Mouse (Mus musculus) embryonic fibroblast, embryonic 13.5 days (primary cell): ENCODE results near the gene Agt. TPM values are rescaled to one million over a fixed set of nuclear protein-coding genes. Genes with fewer than 3 reads are reported as not detected.

Experiments used
- H3K27ac ChIP-seq: 2 replicates; pipeline ENCODE4 v1.5.1; 2012; ENCODE audit warnings: low read length, control low read depth, inconsistent platforms; ENCODE audit not compliant: insufficient read depth
- H3K4me1 ChIP-seq: 2 replicates; pipeline ENCODE4 v1.6.1; 2011; ENCODE audit warnings: low read length; ENCODE audit not compliant: control insufficient read depth, insufficient read depth
- H3K4me3 ChIP-seq: 2 replicates; pipeline ENCODE4 v1.5.1; 2011; ENCODE audit warnings: mild to moderate bottlenecking, control low read depth, low read length; ENCODE audit not compliant: insufficient read depth
- CTCF ChIP-seq: IDR thresholded peaks from 2 replicates; pipeline ENCODE4 v1.5.1; 2011; ENCODE audit warnings: mild to moderate bottlenecking, control low read depth, low read length, moderate library complexity, borderline replicate concordance; ENCODE audit not compliant: insufficient read depth
- POLR2A ChIP-seq: IDR thresholded peaks from 2 replicates; pipeline ENCODE4 v1.6.1; 2011; ENCODE audit warnings: low read depth, mild to moderate bottlenecking, control low read depth, low read length, moderate library complexity
- polyA plus RNA-seq: library from polyadenylated mRNA; stranded (reverse); fragments of >200 nt; gene quantifications from 2 replicates; pipeline ENCODE4 v1.2.4, GENCODE M21; 2011; ENCODE audit warnings: low read depth; ENCODE audit not compliant: missing spikeins, insufficient read length

The Agt gene
- polyA plus RNA-seq, 1 experiment: not detected

DNA sequence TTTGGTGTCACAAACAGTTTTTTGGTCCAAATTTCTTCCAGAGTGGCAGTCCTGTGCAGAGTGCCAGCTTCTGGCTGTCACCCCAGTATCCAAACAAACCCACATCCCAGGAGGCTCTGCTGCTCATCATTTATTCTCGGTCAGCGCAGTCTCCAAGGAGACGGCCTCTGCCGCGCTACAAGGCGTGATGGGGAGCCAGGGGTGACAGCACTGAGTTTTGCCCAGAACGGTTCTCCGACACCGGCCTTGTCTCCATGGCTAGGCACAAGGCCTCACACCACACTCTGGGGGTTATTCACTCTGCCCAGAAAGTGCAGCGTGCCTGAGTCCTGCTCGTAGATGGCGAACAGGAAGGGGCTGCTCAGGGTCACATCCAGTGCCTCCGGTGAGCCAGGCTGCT, 12.8 kb downstream of the Agt start:
- no peaks in the 10 kb centered on the region for H3K4me1 ChIP-seq
- TF ChIP-seq CTCF: no peak
- no peak for TF ChIP-seq POLR2A
- H3K4me3 ChIP-seq: no peak overlapping the region
- H3K27ac ChIP-seq: no peak overlapping the region

DNA sequence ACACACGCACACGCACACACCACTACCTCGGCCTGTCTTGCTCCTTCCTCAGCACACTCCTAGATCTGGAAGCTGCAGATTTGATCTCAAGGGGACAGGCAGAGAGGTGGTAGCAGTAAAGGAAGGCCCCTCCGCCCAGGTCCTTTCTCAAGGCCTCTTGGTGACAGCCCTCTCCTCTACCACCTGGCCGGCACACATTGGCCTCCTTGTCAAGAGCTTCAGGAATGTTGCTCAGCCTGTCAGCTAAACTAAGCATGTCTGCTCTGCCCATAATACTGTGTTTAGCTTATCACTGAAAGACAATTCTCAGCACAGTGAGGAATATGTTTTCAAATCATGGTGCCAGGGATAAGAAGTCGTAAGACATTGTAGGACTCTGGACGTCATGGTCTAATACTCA, 13.3 kb downstream of the Agt start:
- Histone ChIP-seq H3K4me3 (no peak overlapping the region), H3K4me1 (no peaks in the 10 kb centered on the region), H3K27ac (no peak overlapping the region)
- no peak for TF ChIP-seq POLR2A
- TF ChIP-seq CTCF: no peak

DNA sequence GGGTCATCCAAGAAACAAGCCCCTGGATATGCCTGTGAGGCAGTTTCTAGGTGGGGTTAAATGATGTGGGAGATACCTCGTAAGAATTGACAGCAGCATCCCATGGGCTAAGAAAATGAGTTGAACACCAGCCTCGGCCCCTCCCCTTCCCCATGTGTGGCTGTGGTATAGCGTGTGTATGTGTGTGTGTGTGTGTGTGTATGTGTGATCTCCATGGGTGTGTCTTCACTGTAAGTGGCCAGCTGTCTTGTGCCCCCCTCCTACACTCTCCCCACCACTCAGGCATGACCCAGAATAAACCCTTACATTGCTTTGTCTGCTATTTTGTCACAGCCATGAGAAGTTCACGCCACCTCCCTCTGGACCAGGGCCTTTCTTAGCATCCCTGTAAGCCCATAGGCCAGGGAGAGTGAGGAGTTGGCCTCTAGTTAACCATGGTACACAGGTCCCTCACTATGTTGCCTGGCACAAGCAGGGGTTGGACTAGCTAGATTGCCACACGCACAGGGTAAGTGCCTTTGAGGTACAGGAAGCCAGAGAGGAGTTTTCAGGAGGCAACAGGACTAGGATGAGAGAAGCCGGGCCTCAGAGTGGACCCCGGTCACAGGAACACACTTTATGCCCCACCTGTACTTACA, 14.3 kb downstream of the Agt start:
- H3K4me3 ChIP-seq: no peak overlapping the region
- no peak overlapping the region for H3K27ac ChIP-seq
- TF ChIP-seq CTCF (no peak), POLR2A (no peak)
- H3K4me1 ChIP-seq: no peaks in the 10 kb centered on the region

DNA sequence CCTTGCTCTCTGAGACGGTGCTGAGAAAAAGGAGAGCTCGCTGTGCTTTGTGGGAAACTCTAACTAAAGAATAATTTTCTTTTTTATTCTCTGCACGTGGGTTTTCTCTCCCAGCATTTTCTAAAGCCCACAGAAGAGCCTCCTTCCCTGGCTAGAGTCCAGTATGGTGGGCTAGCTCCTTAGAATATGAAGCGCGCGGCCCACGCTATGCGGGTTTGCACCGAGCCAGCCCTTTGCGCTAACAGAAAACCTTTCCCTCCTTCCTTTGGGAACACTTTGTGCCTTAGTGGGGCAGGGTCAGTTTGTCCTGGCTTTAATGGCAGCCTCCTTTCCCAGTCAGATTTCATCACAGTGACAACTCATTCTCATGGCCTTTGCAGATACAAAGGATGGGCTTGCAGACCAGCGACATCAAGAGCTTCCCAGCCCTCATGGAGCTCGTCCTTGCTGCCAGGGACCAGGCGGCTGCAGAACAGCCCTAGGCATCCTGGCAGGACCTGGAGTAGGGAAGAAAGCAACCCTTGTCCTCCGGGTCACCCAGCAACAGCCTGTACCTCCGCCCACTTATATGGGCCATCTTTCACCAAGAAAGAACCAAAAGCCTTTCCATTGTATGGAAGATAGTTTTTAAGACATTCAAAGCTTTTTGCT, 18.4 kb downstream of the Agt start:
- no peak overlapping the region for H3K27ac ChIP-seq
- TF ChIP-seq CTCF (no peak), POLR2A (no peak)
- no peaks in the 10 kb centered on the region for H3K4me1 ChIP-seq
- no peak overlapping the region for H3K4me3 ChIP-seq

DNA sequence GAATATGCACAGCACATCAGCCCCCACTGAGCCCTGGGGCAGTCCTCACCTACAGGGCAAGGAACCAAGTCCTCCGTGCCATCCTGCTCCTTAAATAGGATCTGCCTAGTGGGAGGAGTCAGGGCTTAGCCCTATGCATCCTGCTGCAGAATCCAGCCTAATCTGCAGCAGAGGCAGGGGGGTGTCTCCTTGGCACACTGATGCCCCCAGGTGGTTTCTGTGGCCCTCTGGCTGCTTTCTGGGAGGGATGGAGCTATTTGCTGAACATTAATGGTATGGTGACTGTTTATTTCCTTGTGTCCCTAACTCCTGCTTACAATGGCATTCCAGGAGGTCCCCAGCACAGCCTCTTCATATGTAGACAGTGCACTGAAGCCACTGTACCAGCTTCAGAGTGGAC, 21.3 kb downstream of the Agt start:
- no peak overlapping the region for H3K27ac ChIP-seq
- no peaks in the 10 kb centered on the region for H3K4me1 ChIP-seq
- TF ChIP-seq CTCF: no peak
- TF ChIP-seq POLR2A: no peak
- no peak overlapping the region for H3K4me3 ChIP-seq

DNA sequence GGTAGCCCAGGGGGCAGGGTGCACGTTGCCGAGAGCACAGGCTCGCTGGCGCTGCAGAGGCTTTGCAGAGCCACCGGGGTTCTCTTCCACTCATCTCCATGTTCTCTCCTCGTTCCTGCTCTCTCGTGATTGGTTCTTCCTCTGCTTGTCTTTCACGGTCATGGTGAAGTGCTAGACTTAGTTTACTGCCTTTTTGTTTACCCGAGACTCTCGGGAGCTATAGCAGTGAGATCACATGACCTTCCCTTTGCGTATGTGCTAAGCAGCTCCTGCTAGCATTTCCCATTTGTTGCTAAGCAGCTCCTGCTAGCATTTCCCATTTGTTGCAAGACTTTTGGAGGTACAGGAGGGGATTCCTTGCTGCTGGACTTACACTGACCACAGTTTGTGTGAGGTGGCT, 22.2 kb downstream of the Agt start:
- Histone ChIP-seq H3K27ac (no peak overlapping the region), H3K4me1 (no peaks in the 10 kb centered on the region), H3K4me3 (no peak overlapping the region)
- no peak for TF ChIP-seq POLR2A
- no peak for TF ChIP-seq CTCF

DNA sequence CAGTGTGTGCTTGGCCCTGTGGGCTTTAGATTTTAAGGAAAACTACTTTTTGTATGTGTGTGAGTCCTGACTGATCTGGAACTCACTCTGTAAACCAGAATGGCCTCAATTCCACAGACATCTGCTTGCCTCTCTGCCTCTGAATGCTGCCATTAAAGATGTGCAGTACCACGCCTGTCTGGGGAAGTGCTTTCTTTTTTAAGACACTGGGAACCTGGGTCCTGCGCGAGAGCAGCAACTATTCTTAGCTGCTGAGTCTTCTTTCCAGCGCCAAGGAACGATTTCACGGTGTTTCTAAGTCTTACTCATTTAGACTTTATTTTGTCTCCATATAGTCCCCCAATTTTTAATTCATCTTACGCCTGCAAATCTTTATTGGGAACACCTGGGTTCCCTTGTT, 22.7 kb downstream of the Agt start:
- no peak for TF ChIP-seq CTCF
- TF ChIP-seq POLR2A: no peak
- H3K4me1 ChIP-seq: no peaks in the 10 kb centered on the region
- no peak overlapping the region for H3K4me3 ChIP-seq
- no peak overlapping the region for H3K27ac ChIP-seq

DNA sequence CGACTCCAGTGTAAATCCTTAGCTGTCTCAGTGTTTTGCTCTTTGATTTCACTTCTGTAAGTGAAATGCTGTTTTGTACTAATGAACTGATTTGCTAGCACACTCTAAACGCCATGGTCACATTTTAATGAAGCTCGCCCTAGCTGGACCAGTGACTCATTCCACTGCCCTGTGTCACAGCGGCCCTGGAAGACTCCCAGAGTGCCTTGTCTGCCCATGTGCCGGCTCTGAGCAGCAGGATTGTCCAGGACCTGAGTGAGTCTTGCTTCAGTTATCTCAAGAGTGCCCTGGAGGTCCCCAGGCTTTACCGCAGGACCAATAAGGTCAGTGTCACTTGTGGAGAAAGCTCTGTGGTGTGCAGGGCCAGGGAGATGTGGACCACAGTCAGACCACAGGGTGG, 23.1 kb downstream of the Agt start:
- Histone ChIP-seq H3K27ac (no peak overlapping the region), H3K4me3 (no peak overlapping the region), H3K4me1 (no peaks in the 10 kb centered on the region)
- TF ChIP-seq POLR2A: no peak
- no peak for TF ChIP-seq CTCF

DNA sequence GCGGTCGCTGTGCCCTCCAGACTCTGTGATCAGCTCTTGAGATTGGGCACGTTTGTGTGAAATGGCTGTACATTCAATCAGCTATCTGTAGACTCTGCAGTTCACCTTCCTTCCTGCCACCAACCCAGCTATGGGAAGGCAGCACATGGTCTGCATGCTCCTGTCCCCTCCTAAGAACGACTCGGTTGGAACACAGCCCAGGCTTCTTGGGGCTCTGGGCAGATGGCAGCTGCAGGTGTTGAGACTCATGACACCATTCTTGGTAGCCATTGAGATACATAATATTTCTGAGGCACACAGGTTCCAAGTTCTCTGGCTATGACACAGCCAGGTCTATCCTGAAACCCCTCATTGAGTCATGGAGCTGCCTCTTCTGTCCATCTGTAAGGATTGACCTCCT, 26.2 kb downstream of the Agt start:
- TF ChIP-seq CTCF (no peak), POLR2A (no peak)
- Histone ChIP-seq H3K4me3 (no peak overlapping the region), H3K4me1 (no peaks in the 10 kb centered on the region), H3K27ac (no peak overlapping the region)

DNA sequence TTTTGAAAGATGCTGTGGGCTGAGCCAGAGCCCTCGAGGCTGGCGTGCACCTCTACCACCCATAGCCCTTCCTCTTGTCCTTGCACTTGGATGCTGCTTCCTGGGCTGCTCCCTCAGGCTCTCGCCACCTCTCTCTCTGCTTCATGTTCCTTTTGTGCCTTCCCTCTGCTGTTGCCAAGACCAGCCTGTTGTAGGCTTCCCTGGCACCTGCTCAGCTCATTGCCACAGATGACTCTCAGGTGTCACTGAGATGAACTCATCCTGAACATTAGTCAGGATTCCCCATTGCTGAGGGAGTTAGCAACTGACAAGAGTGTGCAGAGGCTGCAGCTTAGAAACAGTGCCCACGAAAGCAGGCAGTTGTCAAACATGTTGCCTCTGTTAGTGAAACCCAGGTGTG, 27.5 kb downstream of the Agt start:
- TF ChIP-seq POLR2A (no peak), CTCF (no peak)
- no peak overlapping the region for H3K27ac ChIP-seq
- H3K4me3 ChIP-seq: no peak overlapping the region
- H3K4me1 ChIP-seq: no peaks in the 10 kb centered on the region
